Mouse (Mus musculus) small intestine, adult 2 months (tissue): ENCODE data around the gene Smim4. TPM values are rescaled to one million over a fixed set of nuclear protein-coding genes. Genes with fewer than 3 reads are reported as not detected.

Experiments used
- H3K27ac ChIP-seq: fragments of 200-500 bp; 2 replicates; pipeline ENCODE4 v1.5.1; 2012; ENCODE audit warnings: low read depth, low read length, control low read depth, inconsistent platforms; ENCODE audit not compliant: insufficient read depth
- H3K27me3 ChIP-seq: fragments of 200-500 bp; 2 replicates; pipeline ENCODE4 v1.6.1; 2012; ENCODE audit warnings: mild to moderate bottlenecking, moderate library complexity, low read length, inconsistent platforms; ENCODE audit not compliant: control insufficient read depth, insufficient read depth
- H3K36me3 ChIP-seq: fragments of 200-500 bp; 2 replicates; pipeline ENCODE4 v1.6.1; 2012; ENCODE audit warnings: mild to moderate bottlenecking, low read length, control low read depth, inconsistent platforms; ENCODE audit not compliant: control insufficient read depth, insufficient read depth
- H3K4me1 ChIP-seq: fragments of 200-500 bp; 2 replicates; pipeline ENCODE4 v1.6.1; 2012; ENCODE audit warnings: low read length, inconsistent platforms, mixed read lengths; ENCODE audit not compliant: control insufficient read depth, insufficient read depth, insufficient read length
- H3K4me3 ChIP-seq: fragments of 200-500 bp; 2 replicates; pipeline ENCODE4 v1.5.1; 2012; ENCODE audit warnings: low read depth, mild to moderate bottlenecking, control low read depth, inconsistent platforms, low read length, moderate library complexity
- CTCF ChIP-seq: fragments of 200-500 bp; IDR thresholded peaks from 2 replicates; pipeline ENCODE4 v1.5.1; 2012; ENCODE audit warnings: low read depth, mild to moderate bottlenecking, control low read depth, inconsistent platforms, low read length, moderate library complexity, mixed read lengths; ENCODE audit not compliant: insufficient replicate concordance, insufficient read length; ENCODE audit errors: extremely low read depth
- POLR2A ChIP-seq: fragments of 200-500 bp; IDR thresholded peaks from 2 replicates; pipeline ENCODE4 v1.6.1; 2012; ENCODE audit warnings: low read depth, mild to moderate bottlenecking, control low read depth, inconsistent platforms, low read length, moderate library complexity
- WGBS: fragments of 180-500 bp; shearing (Covaris S2); methylation state at CpG from one replicate; pipeline ENCODE4 v1.1.7; 2018; 5-methylcytosine and 5-hydroxymethylcytosine counted together
- polyA plus RNA-seq: library from polyadenylated mRNA; depleted of rRNA; stranded (reverse); fragments of >200 nt; gene quantifications from 2 replicates; pipeline ENCODE4 v1.2.3, GENCODE M21; 2012; rRNA removed

Gene Smim4
- polyA plus RNA-seq, 1 experiment = 37.3 TPM

- no peak for TF ChIP-seq POLR2A
- TF ChIP-seq CTCF = no peak
- no peak overlapping the region for H3K4me3 ChIP-seq
- no peak overlapping the region for H3K27ac ChIP-seq
- WGBS = 92% methylated on average over 3 of the region's 3 CpGs
- peaks cover 34% of the 10 kb centered on the region for H3K36me3 ChIP-seq
- no peaks in the 10 kb centered on the region for H3K27me3 ChIP-seq
- no peaks in the 10 kb centered on the region for H3K4me1 ChIP-seq
Observed at GRCm38 (mm10) chr14:31079313-31080028, 49.3 kb downstream of the Smim4 start.

GRCm38 (mm10) chr14:31078597-31079208, 50.1 kb downstream of the Smim4 start:
- Histone ChIP-seq H3K4me3 (no peak overlapping the region), H3K36me3 (peaks cover 39% of the 10 kb centered on the region), H3K27ac (no peak overlapping the region), H3K4me1 (no peaks in the 10 kb centered on the region), H3K27me3 (no peaks in the 10 kb centered on the region)
- TF ChIP-seq POLR2A = no peak
- TF ChIP-seq CTCF = no peak
- 96% methylated on average over 3 of the region's 3 CpGs for WGBS

- Histone ChIP-seq H3K4me1 (0 out of 2 replicates have a peak, but pooled peaks cover 2% of the 10 kb centered on the region), H3K27me3 (no peaks in the 10 kb centered on the region), H3K36me3 (peaks cover 40% of the 10 kb centered on the region), H3K4me3 (no peak overlapping the region), H3K27ac (no peak overlapping the region)
- no peak for TF ChIP-seq POLR2A
- no peak for TF ChIP-seq CTCF
- WGBS = 39% methylated on average over 4 of the region's 4 CpGs
Observed at GRCm38 (mm10) chr14:31069086-31069733, 59.5 kb downstream of the Smim4 start.

GRCm38 (mm10) chr14:31062277-31062676, 66.5 kb downstream of the Smim4 start:
- WGBS = 57% methylated on average over 1 of the region's 1 CpGs
- Histone ChIP-seq H3K27me3 (no peaks in the 10 kb centered on the region), H3K4me1 (no peaks in the 10 kb centered on the region), H3K36me3 (peaks cover 31% of the 10 kb centered on the region), H3K4me3 (no peak overlapping the region), H3K27ac (no peak overlapping the region)
- TF ChIP-seq CTCF (no peak), POLR2A (no peak)

GRCm38 (mm10) chr14:31045817-31046216, 82.9 kb downstream of the Smim4 start:
- H3K4me1 ChIP-seq = no peaks in the 10 kb centered on the region
- WGBS = 100% methylated on average over 1 of the region's 1 CpGs
- peaks cover 55% of the 10 kb centered on the region for H3K36me3 ChIP-seq
- no peak for TF ChIP-seq CTCF
- TF ChIP-seq POLR2A = no peak
- H3K4me3 ChIP-seq = no peak overlapping the region
- H3K27ac ChIP-seq = no peak overlapping the region
- H3K27me3 ChIP-seq = no peaks in the 10 kb centered on the region

GRCm38 (mm10) chr14:31045296-31045695, 83.5 kb downstream of the Smim4 start:
- Histone ChIP-seq H3K4me3 (no peak overlapping the region), H3K27me3 (no peaks in the 10 kb centered on the region), H3K27ac (no peak overlapping the region), H3K36me3 (peaks cover 51% of the 10 kb centered on the region), H3K4me1 (no peaks in the 10 kb centered on the region)
- WGBS = 96% methylated on average over 5 of the region's 5 CpGs
- TF ChIP-seq CTCF (no peak), POLR2A (no peak)

Other genes with a start within 250 kb of the Smim4 start
- gene Mustn1, start 249.8 kb downstream of the Smim4 start, polyA plus RNA-seq = 12.9 and 22.9 TPM in 2 replicates
- 3.8 TPM in 1 of 2 replicates, not detected in the other for gene Itih4, start 242.5 kb downstream of the Smim4 start, polyA plus RNA-seq
- 0.11 and 0.49 TPM in 2 replicates for gene Itih3, start 205.2 kb downstream of the Smim4 start, polyA plus RNA-seq
- gene Itih1, start 185.7 kb downstream of the Smim4 start, polyA plus RNA-seq = not detected in 2 replicates
- gene Nek4, start 177.6 kb downstream of the Smim4 start, polyA plus RNA-seq = 0.63 and 1.3 TPM in 2 replicates
- gene Glt8d1, start 127.6 kb downstream of the Smim4 start, polyA plus RNA-seq = 2.6 and 4.1 TPM in 2 replicates
- 39.4 and 64.5 TPM in 2 replicates for gene Spcs1, start 127.3 kb downstream of the Smim4 start, polyA plus RNA-seq
- 3.8 and 6.8 TPM in 2 replicates for gene Pbrm1, start 109.8 kb downstream of the Smim4 start, polyA plus RNA-seq
- 3.3 and 5.5 TPM in 2 replicates for gene Gnl3, start 109.8 kb downstream of the Smim4 start, polyA plus RNA-seq
- 9.0 and 13.0 TPM in 2 replicates for gene Nt5dc2, start 2.1 kb upstream of the Smim4 start, polyA plus RNA-seq
- gene Stab1, start 39.7 kb upstream of the Smim4 start, polyA plus RNA-seq = 31.3 and 65.4 TPM in 2 replicates
- 0.34 TPM in 1 of 2 replicates, not detected in the other for gene Tnnc1, start 79.4 kb upstream of the Smim4 start, polyA plus RNA-seq
- 120 and 157 TPM in 2 replicates for gene Nisch, start 88.0 kb upstream of the Smim4 start, polyA plus RNA-seq
- gene Sema3g, start 88.9 kb upstream of the Smim4 start, polyA plus RNA-seq = 1.5 and 2.1 TPM in 2 replicates
- 1.3 and 2.3 TPM in 2 replicates for gene Phf7, start 122.4 kb upstream of the Smim4 start, polyA plus RNA-seq
- 16.7 and 30.0 TPM in 2 replicates for gene Bap1, start 122.5 kb upstream of the Smim4 start, polyA plus RNA-seq
- gene Dnah1, start 194.9 kb upstream of the Smim4 start, polyA plus RNA-seq = 0.08 TPM in 2 replicates
- 3.3 and 5.8 TPM in 2 replicates for gene Capn7, start 207.7 kb upstream of the Smim4 start, polyA plus RNA-seq